Mouse (Mus musculus) kidney, postnatal 0 days (tissue): ENCODE measurements around the gene Selenoo. TPM values are rescaled to one million over a fixed set of nuclear protein-coding genes. Genes with fewer than 3 reads are reported as not detected.

Source experiments
- ATAC-seq: fragments of 200-750 bp; cut with Nextera tagmentation; replicated peaks from 2 replicates; pipeline ENCODE4 v1.8.0; 2017; ENCODE audit warnings: low read depth, moderate number of reproducible peaks, moderate TSS enrichment, moderate library complexity; ENCODE audit not compliant: low FRiP score
- DNase-seq: peaks from one replicate; pipeline ENCODE4 v3.0.0-alpha.2; 2016; ENCODE audit warnings: low spot score
- H3K27ac ChIP-seq: fragments of 300-500 bp; sonication (generic); 2 replicates; pipeline ENCODE4 v1.5.1; 2014; ENCODE audit warnings: mild to moderate bottlenecking
- H3K27me3 ChIP-seq: fragments of 300-500 bp; sonication (generic); 2 replicates; pipeline ENCODE4 v1.6.1; 2014; ENCODE audit warnings: low read length, mixed read lengths; ENCODE audit not compliant: insufficient read depth
- H3K36me3 ChIP-seq: fragments of 300-500 bp; sonication (generic); 2 replicates; pipeline ENCODE4 v1.6.1; 2014; ENCODE audit warnings: low read length, mixed read lengths; ENCODE audit not compliant: insufficient read depth
- H3K4me1 ChIP-seq: fragments of 300-500 bp; sonication (generic); replicated peaks from 2 replicates; pipeline ENCODE4 v1.6.1; 2014; ENCODE audit warnings: antibody characterized with exemption, low read length, mixed read lengths; ENCODE audit not compliant: insufficient read depth
- H3K4me2 ChIP-seq: fragments of 300-500 bp; sonication (generic); 2 replicates; pipeline ENCODE4 v1.6.1; 2014; ENCODE audit warnings: mild to moderate bottlenecking, low read length, moderate library complexity, mixed read lengths
- H3K4me3 ChIP-seq: fragments of 300-500 bp; sonication (generic); replicated peaks from 2 replicates; pipeline ENCODE4 v1.5.1; 2014; ENCODE audit warnings: low read depth, low read length
- H3K9ac ChIP-seq: fragments of 300-500 bp; sonication (generic); 2 replicates; pipeline ENCODE4 v1.6.1; 2014; ENCODE audit warnings: low read depth, low read length
- H3K9me3 ChIP-seq: fragments of 300-500 bp; sonication (generic); replicated peaks from 2 replicates; pipeline ENCODE4 v1.6.1; 2016; ENCODE audit warnings: low read length, inconsistent platforms, mixed read lengths
- CTCF ChIP-seq: IDR thresholded peaks from 2 replicates; pipeline ENCODE4 v1.5.1; 2016; ENCODE audit warnings: antibody characterized with exemption, low read depth, mild to moderate bottlenecking, moderate library complexity
- WGBS: fragments of 180-500 bp; shearing (Covaris S2); extraction: QIAGEN DNeasy Blood & Tissue Kit; methylation state at CpG from one replicate; pipeline ENCODE4 v1.1.7; 2014; 5-methylcytosine and 5-hydroxymethylcytosine counted together
- polyA plus RNA-seq: library from polyadenylated mRNA; unstranded; fragments of >200 nt; fragmentation: Nextera tagmentation; extraction: Ambion mirVana; gene quantifications from 2 replicates; pipeline ENCODE4 v1.2.1, GENCODE M21; 2015

The Selenoo gene
- polyA plus RNA-seq, 1 experiment from 2014 or later = 21.3 TPM

GRCm38 (mm10) chr15:89100823-89101222 lies 11.9 kb downstream of the Selenoo start:
- DNase-seq (no peak), ATAC-seq (no peak; the same call in 1 of the 2 replicates)
- no peak for TF ChIP-seq CTCF
- Histone ChIP-seq H3K9me3 (no peaks in the 10 kb centered on the region), H3K27me3 (no peaks in the 10 kb centered on the region), H3K9ac (no peak overlapping the region), H3K4me2 (no peak overlapping the region), H3K27ac (no peak overlapping the region), H3K4me3 (no peak overlapping the region), H3K4me1 (no peaks in the 10 kb centered on the region), H3K36me3 (peaks cover 87% of the 10 kb centered on the region)
- 81% methylated on average over 12 of the region's 12 CpGs for WGBS

GRCm38 (mm10) chr15:89102646-89103045 lies 13.8 kb downstream of the Selenoo start:
- H3K4me3 ChIP-seq = no peak overlapping the region
- H3K4me1 ChIP-seq = no peaks in the 10 kb centered on the region
- no peaks in the 10 kb centered on the region for H3K9me3 ChIP-seq
- no peak overlapping the region for H3K9ac ChIP-seq
- H3K27me3 ChIP-seq = no peaks in the 10 kb centered on the region
- DNase-seq (no peak), ATAC-seq (no peak)
- H3K36me3 ChIP-seq = peaks cover 82% of the 10 kb centered on the region
- no peak overlapping the region for H3K4me2 ChIP-seq
- no peak overlapping the region for H3K27ac ChIP-seq
- TF ChIP-seq CTCF = no peak
- WGBS = 71% methylated on average over 5 of the region's 5 CpGs

GRCm38 (mm10) chr15:89103921-89104320 lies 15.0 kb downstream of the Selenoo start:
- peaks cover 81% of the 10 kb centered on the region for H3K36me3 ChIP-seq
- H3K9ac ChIP-seq = no peak overlapping the region
- WGBS = 87% methylated on average over 10 of the region's 10 CpGs
- no peak for TF ChIP-seq CTCF
- H3K4me1 ChIP-seq = no peaks in the 10 kb centered on the region
- no peaks in the 10 kb centered on the region for H3K9me3 ChIP-seq
- DNase-seq (no peak), ATAC-seq (no peak)
- no peak overlapping the region for H3K4me2 ChIP-seq
- no peaks in the 10 kb centered on the region for H3K27me3 ChIP-seq
- H3K4me3 ChIP-seq = no peak overlapping the region
- H3K27ac ChIP-seq = no peak overlapping the region

- no peak overlapping the region for H3K4me2 ChIP-seq
Measured at GRCm38 (mm10) chr15:89104425-89104824, 15.5 kb downstream of the Selenoo start.

GRCm38 (mm10) chr15:89106073-89106472 lies 17.2 kb downstream of the Selenoo start:
- peaks cover 79% of the 10 kb centered on the region for H3K36me3 ChIP-seq
- H3K9ac ChIP-seq = no peak overlapping the region
- no peaks in the 10 kb centered on the region for H3K4me1 ChIP-seq
- H3K9me3 ChIP-seq = no peaks in the 10 kb centered on the region
- no peak for TF ChIP-seq CTCF
- WGBS = 87% methylated on average over 13 of the region's 13 CpGs
- ATAC-seq (no peak), DNase-seq (no peak)
- H3K4me3 ChIP-seq = no peak overlapping the region
- H3K27me3 ChIP-seq = no peaks in the 10 kb centered on the region
- no peak overlapping the region for H3K27ac ChIP-seq
- H3K4me2 ChIP-seq = no peak overlapping the region

More at GRCm38 (mm10) chr15:89104425-89104824, 15.5 kb downstream of the Selenoo start:
- WGBS = 97% methylated on average over 8 of the region's 8 CpGs
- H3K27me3 ChIP-seq = no peaks in the 10 kb centered on the region
- no peak for TF ChIP-seq CTCF
- ATAC-seq (no peak), DNase-seq (no peak)
- no peaks in the 10 kb centered on the region for H3K4me1 ChIP-seq
- H3K4me3 ChIP-seq = no peak overlapping the region
- H3K9ac ChIP-seq = no peak overlapping the region
- H3K36me3 ChIP-seq = peaks cover 79% of the 10 kb centered on the region
- no peaks in the 10 kb centered on the region for H3K9me3 ChIP-seq
- no peak overlapping the region for H3K27ac ChIP-seq

- WGBS = 87% methylated on average over 1 of the region's 1 CpGs
- no peak for TF ChIP-seq CTCF
- H3K4me3 ChIP-seq = no peak overlapping the region
- DNase-seq = no peak
- peaks cover 78% of the 10 kb centered on the region for H3K36me3 ChIP-seq
- H3K9ac ChIP-seq = no peak overlapping the region
- H3K27ac ChIP-seq = no peak overlapping the region
- H3K4me1 ChIP-seq = no peaks in the 10 kb centered on the region
- H3K4me2 ChIP-seq = no peak overlapping the region
- H3K27me3 ChIP-seq = no peaks in the 10 kb centered on the region
- no peaks in the 10 kb centered on the region for H3K9me3 ChIP-seq
- no peak for ATAC-seq
Measured at GRCm38 (mm10) chr15:89106976-89107375, 18.1 kb downstream of the Selenoo start.

- no peak for DNase-seq
- ATAC-seq = no peak
Measured at GRCm38 (mm10) chr15:89110147-89110546, 21.3 kb downstream of the Selenoo start.

More at GRCm38 (mm10) chr15:89110147-89110546, 21.3 kb downstream of the Selenoo start:
- no peak overlapping the region for H3K4me3 ChIP-seq
- H3K4me2 ChIP-seq = no peak overlapping the region
- no peak overlapping the region for H3K9ac ChIP-seq
- WGBS = 86% methylated on average over 9 of the region's 9 CpGs
- no peak for TF ChIP-seq CTCF
- H3K27me3 ChIP-seq = no peaks in the 10 kb centered on the region
- no peak overlapping the region for H3K27ac ChIP-seq
- no peaks in the 10 kb centered on the region for H3K4me1 ChIP-seq
- no peaks in the 10 kb centered on the region for H3K9me3 ChIP-seq
- H3K36me3 ChIP-seq = peaks cover 67% of the 10 kb centered on the region
